Mouse (Mus musculus) fibroblast of lung, adult 2 months (primary cell): ENCODE results near the gene Spaca6.
A peak's percentile ranks its signal among the peaks of the same experiment; 100 is the strongest.

Experiments used
- DNase-seq: peaks from one replicate; pipeline ENCODE4 v3.0.0-alpha.2; 2011; ENCODE audit warnings: low read depth

The Spaca6 gene

DNA sequence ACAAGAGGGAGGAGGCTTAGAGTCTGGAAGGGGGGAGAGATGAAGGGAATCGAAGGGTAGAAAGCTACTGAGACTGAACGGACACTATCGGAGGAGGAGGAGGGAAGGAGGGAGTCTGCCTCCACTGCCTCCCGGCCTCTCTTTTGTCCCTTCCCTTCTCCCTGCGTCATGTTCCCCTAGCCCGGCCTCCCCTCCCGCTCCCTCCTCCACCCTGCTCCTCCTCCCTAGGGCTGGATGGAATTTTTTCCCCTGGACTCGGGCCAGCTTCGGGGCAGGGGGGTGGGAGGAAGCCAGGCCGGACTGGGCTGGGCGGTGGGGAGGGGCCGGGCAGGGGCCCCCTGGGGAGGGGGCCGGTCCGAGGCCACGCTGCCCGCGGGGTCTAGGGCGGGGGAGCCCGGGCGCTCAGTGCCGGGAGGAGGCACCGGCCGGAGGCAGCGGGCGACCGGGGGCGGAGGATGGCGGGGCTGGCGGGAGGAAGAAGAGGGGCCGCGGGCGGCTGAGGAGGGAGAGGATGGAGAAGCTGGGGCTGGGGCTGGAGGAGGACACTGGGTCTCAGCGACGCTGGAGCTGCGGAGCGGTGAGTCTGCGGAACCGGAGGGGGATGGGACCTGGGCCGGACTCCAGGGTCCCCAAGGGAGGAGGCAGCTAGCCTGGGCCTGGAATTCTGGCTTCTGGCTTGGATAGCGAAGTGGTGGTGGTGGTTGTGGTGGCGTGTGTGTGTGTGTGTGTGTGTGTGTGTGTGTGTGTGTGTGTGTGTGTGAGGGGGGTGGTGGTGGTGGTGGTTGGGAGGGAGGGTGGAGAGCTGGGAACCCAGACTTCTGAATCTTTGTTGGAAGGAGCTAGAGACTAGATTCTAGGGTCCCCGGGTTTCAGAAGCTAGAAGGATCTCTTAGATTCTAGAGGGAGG, at the start of gene Spaca6:
TSS of gene Spaca6 (plus strand) at position 408 of the 907 bp plus-strand sequence.
- DNase-seq = peak; percentile 74

DNA sequence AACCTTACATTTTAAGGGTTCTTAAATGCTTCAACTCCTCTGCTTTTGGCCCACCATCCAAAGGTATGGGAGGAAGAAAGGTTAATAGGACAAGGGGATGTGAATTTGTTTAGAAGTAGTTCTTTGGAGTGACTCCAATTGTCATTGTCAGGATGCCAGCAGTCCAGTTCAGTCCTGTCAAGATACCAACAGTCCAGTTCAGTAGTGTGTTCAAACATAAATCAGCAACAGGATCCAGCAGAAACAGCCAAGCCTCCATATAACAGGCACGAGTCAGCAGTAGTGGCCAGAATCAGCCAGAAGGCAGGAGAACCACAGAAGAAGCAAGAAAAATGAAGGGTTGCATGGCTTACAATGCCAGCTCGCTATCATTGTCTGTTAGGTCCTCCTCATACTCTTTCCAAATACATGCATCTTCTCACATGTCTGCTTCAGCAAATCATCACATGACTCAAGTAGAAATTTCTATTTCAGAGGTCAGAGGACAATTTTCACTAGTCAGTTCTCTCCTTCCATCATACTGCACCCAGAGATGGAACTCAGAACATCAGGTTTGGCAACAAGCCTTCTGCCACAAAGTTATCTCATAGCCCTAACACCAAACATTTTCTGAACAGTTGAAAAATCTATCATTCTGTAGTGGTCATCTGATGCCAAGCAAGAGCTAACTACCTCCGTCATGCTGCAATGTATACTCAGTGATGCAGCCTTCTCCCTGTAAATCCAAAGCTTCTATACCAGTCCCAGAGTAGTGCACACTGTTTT, 35.9 kb upstream of the Spaca6 start:
- DNase-seq = no peak

DNA sequence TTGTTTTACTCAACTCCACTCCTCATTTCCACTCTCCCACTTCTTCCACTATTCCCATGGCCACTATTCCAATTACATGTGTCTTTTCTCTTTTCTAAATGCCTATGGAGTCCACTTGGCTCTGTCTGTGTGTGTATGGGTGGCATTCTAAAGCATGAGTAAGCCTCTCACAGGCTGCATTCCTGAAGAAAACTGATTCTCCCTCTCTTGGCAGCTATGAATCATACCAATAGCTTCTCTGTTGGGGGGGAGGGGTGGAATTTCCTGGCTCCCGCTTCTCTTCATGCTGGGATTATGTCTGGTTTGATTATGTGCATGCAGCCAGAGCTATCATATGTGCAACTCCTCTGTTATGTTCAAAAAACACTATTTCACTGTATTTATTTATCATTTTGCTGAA, 34.4 kb upstream of the Spaca6 start:
- DNase-seq = peak; percentile 49

DNA sequence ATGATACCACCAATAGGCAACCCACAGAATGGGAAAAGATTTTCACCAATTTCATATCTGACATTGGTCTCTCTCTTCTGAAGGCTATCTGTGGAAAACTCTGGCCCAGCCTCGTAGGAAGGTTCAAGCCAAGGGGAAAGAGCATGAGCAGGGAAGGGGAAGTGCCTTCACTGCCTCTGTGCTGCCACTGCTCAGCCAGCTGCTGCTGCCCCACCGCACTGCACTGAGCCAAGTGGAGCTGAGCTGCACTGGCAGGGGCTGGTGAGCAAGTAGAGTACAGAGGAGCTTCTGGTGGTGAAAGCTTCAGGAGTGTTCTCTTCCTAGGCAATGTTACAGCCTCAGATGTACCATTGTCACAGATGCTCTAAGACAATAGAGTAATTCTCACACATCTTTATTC, 31.4 kb upstream of the Spaca6 start:
- DNase-seq = no peak

DNA sequence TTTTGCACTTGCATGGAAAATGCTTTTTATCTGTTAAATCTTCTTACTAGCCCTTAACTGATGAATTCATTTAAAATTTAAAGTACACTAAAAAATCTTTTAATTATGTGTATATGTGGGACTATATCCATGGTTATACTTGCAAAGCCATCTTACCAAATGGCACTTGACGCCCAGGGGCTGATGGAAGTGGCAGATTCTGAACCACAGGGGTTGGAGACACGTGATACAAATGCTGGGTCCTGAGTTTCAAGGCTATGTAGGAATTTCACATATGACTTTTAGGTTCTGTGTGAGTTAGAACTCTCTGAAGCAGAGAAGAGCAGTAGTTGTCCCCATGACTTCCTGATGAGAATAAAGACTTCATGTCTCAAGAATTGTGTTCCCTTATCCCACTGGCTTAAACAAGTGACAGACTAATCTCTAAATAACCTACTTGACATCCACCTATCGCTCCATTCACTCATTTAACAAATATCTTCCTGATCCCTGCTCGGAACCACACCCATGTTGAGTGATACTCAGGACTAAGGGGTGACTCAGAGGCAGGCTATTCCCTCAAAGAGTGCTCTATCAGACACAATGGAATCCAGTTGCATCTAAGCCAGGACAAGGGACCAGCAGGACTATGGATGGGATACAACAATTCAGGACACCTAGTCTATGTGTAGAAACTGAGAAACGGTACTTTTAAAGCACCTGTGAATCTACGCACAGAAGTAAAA, 3.2 kb upstream of the Spaca6 start:
- DNase-seq = no peak

DNA sequence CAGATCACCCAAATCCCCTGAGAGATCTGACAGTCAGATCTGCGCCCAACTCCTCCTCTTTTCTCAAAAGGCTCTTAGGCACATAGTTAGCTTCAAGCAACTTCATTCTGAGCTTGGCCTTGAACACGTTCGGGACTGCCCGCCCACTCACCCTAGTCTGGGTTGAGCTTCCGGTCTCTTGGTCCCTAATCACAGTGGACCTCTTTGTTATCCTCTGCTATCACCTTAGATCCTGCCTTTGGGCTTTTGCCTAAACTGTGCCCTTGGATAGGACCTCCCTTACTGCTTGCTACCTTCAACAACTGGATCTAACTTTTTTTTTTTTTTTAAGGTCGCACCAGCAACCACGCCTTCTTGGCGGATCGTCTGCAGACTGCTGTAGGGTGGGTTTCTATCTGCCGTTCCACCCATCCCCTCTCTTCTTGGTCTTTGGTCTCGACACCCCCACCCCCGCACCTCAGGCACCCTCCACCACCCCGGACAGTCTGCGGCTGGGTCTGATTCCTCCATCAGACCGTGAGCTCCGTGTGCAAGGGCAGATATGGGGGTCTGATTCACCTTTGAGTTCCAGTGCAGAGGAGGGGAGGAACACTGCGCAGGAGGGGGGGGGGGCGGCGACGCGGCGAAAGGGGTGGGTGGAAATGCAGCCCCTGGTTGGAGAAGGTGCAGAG, 902 bp upstream of the Spaca6 start:
- DNase-seq = peak; percentile 51

DNA sequence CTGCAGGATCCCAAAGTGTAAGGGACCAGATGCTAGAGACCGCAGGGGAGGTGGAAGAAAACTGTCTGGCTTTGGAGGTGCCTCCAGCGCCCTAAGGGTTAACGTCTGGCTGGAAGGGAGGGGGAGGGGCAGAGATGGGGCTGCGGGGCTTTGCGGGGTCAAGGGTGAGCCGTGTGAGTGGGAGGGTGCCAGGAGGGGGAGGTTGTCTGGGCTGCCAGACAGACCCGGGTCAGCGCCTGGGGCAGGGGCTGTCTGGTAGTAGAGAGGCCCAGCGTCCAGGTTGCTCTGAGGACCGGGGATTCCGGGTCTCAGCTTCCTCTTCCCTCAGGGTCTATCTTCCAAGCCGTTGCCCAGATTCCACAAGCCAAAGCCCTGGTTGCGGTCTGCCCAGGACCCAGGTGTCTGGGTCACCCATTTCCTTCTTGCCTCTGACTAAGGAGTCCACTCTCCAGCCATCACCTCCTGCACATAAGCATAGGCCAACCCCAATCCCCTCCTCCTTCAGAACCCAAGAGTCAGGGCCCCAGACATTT, 766 bp downstream of the Spaca6 start:
- DNase-seq = peak; percentile 25

DNA sequence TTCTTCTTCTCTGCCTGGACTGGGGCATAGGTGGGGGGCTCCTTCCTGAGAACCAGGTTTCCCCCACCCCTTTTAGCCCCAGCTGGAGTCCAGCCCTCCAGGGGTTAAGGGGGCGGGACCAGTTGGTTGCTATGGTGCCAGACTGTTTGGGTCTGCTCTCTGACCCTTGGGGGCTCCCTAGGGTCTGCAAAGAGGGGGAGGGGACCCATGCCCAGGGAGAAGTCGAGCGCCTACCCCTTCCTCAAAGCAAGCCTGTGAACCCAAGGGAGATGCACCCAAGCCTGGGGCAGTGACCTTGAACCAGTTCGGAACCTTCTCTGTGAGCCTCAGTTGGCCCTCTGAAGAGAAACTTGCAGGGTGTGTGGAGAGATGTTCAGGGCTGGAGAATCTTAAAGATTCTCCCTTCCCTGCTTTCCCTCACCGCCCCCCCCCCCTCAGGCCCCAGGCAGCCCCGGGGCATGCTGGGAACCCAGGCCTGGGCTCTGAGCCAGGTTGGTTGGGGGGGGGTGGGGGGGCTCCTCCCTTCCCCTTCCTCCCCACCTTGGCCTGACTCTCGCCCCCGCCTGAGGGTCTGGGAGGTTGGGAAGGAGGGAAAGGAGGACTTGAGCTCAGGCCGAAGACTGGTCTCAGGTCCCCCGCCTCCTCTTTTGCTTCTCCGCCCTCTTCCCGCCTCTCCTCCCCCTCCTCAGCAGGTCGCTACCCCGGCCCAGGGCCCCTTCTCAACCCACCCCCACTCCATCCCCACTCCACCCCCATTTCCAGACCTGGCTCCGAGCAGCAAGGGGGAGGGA, 1.4 kb downstream of the Spaca6 start:
- peak; percentile 22 for DNase-seq

DNA sequence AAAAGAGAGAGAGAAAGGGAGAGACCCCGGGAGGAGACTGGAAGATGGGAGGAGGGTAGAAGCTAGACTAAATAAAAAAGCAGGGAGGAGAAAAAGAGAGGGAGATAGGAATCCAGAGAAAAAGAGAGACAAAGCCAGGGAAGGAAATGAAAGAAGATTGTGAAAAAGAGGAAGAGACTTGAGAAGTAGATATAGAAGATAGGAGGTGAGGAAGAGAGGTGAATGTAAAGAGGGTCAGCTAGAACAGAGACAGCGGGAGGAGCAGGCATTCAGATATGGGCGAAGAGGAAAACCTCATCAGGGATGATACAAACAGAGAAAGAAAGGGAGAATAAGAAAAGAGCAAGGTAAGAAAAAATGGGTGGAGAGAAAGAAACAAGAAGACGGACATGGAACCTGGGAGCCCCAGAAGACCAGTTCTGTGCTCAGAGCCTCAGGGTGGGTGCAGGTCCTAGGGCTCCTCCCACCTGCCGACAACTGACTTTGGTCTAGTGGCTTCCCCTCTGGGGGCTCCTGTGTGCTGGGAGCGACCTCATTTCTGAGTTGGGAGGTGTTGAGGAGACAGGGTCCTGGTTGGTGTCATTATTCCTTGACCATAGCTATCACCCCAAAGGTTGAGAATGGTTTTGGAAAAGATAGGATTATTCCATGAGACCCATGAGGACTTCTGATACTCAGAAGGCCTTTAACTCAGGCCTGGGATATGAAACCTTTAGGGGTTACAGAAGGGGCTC, 2.3 kb downstream of the Spaca6 start:
- no peak for DNase-seq

DNA sequence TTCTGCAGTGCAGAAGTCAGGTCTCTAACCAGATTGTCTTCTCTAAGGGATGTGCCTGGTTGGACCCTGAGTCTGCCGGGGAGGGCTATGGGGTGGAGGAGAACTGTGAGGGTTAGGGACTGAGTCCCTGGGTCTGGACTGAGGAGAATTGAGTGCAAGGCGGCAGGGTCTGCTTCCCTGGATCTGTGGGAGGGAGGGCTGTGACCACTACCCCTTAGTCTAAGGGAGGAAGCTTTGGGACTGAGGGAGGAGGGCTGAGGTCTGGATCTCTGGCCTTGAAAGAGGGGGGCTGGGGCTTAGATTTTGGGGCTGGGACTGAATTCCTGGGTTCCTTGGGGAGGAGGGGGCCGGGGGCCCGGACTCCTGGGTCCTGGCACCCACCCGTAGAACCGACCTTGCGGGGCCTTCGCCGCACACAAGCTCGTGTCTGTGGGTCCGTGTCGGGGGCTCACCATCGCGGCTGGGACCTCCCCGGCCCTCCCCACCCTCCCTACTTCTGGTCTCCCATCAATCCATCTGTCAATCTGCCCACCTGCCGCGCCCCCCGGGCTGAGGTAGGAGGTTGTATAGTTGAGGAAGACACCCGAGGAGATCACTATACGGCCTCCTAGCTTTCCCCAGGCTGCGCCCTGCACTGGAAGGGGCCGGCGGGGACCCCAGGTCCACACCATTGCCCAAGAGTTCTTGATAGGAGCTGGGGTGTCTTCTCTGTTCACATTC, 3.0 kb downstream of the Spaca6 start:
- DNase-seq = no peak

DNA sequence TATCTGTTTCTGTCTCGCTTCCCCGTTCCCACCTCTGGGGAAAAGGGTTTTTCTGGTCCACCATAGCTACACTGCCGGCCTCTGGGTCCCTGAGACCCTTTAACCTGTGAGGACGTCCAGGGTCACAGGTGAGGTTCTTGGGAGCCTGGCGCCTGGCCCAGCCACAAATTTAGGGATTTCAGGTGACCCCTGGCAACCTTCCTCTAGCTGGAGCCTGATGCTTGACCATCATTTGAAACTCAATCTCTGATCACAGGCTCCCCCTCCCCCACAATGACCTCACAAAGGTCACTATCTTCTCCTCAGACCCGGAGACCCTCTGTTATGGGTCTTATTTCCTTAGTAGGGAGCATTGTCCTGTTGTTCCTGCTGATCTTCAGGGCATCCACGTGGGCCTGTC, 3.8 kb downstream of the Spaca6 start:
- no peak for DNase-seq

DNA sequence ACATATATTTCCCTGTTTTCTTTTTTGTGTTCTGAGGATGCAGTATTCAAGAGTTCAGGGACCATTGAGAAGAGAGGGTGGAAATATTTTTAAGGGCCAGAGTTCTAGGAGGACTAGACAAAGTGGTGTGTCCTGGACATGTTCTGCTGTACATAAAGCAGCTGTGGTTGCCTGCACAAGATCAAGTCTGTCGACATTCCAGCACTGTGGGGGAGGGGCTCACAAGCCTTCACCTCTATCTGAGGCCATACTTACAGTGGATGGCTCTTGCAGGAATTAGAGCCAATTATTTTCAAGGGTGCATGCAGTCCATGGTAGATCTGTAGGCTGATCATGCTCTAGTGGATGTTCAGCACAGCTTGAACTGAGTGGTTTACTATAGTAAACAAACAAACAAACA, 7.9 kb downstream of the Spaca6 start:
- no peak for DNase-seq

DNA sequence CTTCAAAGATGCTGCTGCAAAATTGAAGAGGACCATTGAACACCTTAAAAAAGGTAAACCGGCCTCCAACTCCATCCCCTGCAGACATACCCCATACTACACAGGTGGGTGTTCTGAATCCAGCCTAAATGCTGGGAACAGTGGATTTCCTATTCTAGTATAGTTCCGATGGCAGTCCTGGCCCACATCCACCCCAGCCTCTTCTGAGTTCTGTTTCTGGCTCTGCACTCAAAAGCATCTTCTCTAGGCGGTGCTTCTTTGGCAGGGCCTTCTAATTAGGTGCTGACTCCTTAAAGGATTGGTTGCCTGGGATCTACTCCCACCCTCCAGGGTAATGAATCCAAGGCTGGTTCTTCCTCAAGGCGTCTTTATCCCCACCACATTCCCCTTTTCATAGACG, 9.1 kb downstream of the Spaca6 start:
- DNase-seq = no peak

DNA sequence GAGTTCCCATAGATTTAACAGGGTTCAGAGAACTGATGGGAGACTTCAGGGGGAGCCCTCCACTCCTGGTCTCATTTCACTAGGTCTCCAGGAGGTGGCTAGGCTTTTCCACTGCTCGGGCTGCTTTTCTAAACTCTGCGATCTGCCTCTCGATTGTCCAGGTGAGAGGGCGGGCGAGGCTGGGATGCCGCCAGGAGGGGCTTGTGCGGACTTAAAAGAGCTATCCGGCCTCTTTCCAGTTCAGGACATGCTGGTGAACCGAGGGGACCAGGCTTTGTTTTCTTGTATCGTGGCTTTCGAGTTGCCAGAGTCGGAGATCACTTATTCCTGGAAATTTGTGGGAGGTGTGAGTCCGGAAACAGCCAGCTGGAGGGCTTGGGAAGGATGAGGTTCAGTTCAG, 10.5 kb downstream of the Spaca6 start:
- no peak for DNase-seq

DNA sequence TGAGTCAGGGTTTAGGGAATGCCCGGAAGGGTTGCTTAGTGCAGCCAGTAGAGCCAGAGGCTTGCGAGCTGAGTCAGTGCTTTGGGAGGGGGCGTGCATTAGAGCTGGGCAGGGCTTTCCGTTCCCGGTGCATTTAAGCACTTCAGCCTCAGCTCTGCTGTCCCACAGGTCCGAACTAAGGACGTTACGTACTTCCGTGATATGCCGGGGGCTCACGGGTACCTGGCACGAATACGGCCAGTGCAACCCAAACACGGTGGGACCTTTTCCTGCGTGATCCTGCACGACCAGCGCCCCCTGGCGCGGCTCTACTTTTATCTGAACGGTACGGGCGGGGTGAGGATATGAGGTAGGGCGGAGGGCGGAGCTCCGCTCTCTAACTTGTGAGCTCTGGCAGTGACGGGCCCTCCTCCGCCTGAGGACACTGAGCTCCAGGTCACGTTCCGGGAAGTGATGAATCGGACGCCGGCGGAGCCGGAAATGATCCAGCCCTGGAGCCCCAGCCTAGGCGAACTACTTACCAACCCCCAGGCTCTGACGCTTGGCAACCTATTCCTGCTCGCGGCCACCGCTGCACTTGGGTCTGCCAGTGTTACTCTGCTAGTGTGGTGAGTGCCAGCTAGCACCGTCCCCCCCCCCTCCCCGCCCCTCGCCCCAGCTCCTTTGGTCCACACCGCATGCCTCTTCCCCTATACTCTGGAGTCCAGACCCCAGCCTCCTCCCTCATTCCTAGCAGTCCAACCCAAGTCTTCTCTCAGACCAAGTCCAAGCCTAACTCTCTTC, 11.2 kb downstream of the Spaca6 start:
- peak; percentile 91 for DNase-seq

DNA sequence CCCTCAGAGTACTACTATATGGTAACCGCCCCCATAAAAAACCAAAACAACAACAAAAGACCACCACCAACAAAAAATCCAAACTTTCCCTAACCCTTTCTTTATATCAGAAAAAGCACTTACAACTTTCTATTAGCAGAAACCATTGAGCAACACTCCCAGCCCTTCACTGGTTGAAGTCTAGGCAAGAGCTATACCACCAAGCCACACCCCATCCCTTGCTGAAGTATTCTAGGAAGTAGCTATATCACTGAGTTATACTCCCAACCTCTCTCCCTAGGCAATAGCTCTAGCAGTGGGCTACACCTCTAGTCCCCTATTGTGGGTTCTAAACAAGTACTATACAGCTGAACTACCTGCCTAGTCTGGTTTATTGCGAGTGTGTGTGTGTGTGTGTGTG, 12.3 kb downstream of the Spaca6 start:
- no peak for DNase-seq

DNA sequence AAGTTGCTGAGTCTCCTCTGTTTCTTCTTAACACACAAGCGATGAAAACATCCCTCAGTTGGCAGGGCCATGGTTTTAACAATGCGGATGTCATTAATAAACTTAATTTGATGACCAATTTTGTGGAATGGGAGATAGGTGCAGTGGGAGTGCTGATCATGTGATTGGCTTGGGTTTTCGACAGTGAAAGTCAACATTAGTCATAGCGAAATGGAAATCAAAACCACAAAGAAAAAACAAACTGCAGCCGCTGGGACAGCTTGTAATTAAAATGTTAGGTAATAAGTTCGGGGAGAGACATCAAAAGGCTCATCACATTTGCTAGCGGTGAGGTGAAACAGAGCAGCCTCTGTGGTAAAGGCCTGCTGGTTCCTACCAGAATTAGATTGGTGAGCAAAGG, 13.8 kb downstream of the Spaca6 start:
- peak; percentile 41 for DNase-seq

DNA sequence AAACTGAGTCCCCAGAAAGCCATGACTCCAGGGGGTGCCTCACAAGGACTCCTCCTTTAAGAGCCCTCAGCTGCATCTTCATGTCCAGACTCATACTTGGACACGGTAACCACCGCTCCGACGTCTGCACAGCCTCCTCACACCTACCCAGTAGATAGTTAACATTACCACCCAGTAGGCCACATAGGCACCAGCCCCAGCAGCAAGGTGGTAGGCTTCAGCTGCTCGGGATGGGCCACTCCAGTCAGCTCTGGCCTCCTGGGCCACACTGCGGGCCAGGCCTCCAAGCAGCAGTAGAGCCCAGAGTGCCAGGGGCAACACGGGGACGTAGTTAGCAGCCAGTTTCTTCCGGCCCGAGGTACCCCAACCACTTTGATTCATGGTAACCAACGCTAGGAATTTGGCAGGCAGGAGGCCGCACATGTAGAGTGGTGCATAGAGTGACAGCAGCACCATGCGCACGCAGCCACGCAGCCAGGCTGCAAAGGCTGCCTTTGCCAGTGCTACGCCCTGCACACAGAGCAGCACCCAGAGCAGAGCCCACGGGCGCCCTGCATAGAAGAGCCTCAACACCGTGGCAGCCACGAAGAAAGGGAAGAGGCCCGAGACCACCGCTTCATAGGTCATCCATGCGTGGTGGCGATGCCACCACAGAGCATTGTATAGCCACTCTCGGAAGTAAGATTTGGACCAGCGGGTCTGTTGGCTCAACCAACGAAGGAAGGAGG, 16.7 kb downstream of the Spaca6 start:
- DNase-seq = no peak
